Mouse (Mus musculus): ENCODE data around the gene Mlxip. TPM values are rescaled to one million over a fixed set of nuclear protein-coding genes. Genes with fewer than 3 reads are reported as not detected.

Mlxip gene
- polyA plus RNA-seq, 1 experiment from 2014 or later = 17.8 TPM

- Histone ChIP-seq H3K4me1 (replicated peaks; ENCODE audit: control insufficient read depth, insufficient read depth, low read length) (0 out of 2 replicates have a peak, but pooled peaks cover 3% of the 10 kb centered on the region), H3K9me3 (ENCODE audit: control insufficient read depth) (no peaks in the 10 kb centered on the region), H3K36me3 (ENCODE audit: control insufficient read depth, insufficient read depth) (peaks cover 44% of the 10 kb centered on the region), H3K27me3 (replicated peaks; ENCODE audit: control insufficient read depth, insufficient read depth, low read length) (no peaks in the 10 kb centered on the region), H3K9ac (ENCODE audit: low read depth, low read length) (no peak overlapping the region), H3K27ac (ENCODE audit: low read depth, low read length) (no peak overlapping the region), H3K4me2 (replicated peaks; ENCODE audit: low read depth) (no peak overlapping the region), H3K4me3 (ENCODE audit: low read depth, low read length) (no peak overlapping the region)
- peak; percentile 29 for TF ChIP-seq CTCF (IDR thresholded peaks at IDR 0.05; ENCODE audit: low read depth)
- no peak for ATAC-seq
- WGBS = 65% methylated on average over 4 of the region's 4 CpGs
Observed at GRCm38 (mm10) chr5:123440664-123441063, 46.1 kb downstream of the Mlxip start.

GRCm38 (mm10) chr5:123442283-123442682 is 47.7 kb downstream of the Mlxip start:
- Histone ChIP-seq H3K9me3 (ENCODE audit: control insufficient read depth) (no peaks in the 10 kb centered on the region), H3K4me3 (ENCODE audit: low read depth, low read length) (no peak overlapping the region), H3K9ac (ENCODE audit: low read depth, low read length) (no peak overlapping the region), H3K4me1 (replicated peaks; ENCODE audit: control insufficient read depth, insufficient read depth, low read length) (no peaks in the 10 kb centered on the region), H3K27me3 (replicated peaks; ENCODE audit: control insufficient read depth, insufficient read depth, low read length) (no peaks in the 10 kb centered on the region), H3K27ac (ENCODE audit: low read depth, low read length) (no peak overlapping the region), H3K36me3 (ENCODE audit: control insufficient read depth, insufficient read depth) (peaks cover 54% of the 10 kb centered on the region), H3K4me2 (replicated peaks; ENCODE audit: low read depth) (no peak overlapping the region)
- TF ChIP-seq CTCF (IDR thresholded peaks at IDR 0.05; ENCODE audit: low read depth) = no peak
- no peak for ATAC-seq
- WGBS = 91% methylated on average over 3 of the region's 3 CpGs

GRCm38 (mm10) chr5:123444069-123444468 is 49.5 kb downstream of the Mlxip start:
- no peaks in the 10 kb centered on the region for H3K4me1 ChIP-seq (replicated peaks; ENCODE audit: control insufficient read depth, insufficient read depth, low read length)
- H3K27me3 ChIP-seq (replicated peaks; ENCODE audit: control insufficient read depth, insufficient read depth, low read length) = no peaks in the 10 kb centered on the region
- H3K9ac ChIP-seq (ENCODE audit: low read depth, low read length) = no peak overlapping the region
- H3K4me2 ChIP-seq (replicated peaks; ENCODE audit: low read depth) = no peak overlapping the region
- H3K36me3 ChIP-seq (ENCODE audit: control insufficient read depth, insufficient read depth) = peaks cover 69% of the 10 kb centered on the region
- no peak overlapping the region for H3K27ac ChIP-seq (ENCODE audit: low read depth, low read length)
- 50% methylated on average over 4 of the region's 4 CpGs for WGBS
- no peak for ATAC-seq
- peak; percentile 90 for TF ChIP-seq CTCF (IDR thresholded peaks at IDR 0.05; ENCODE audit: low read depth)
- no peak overlapping the region for H3K4me3 ChIP-seq (ENCODE audit: low read depth, low read length)
- H3K9me3 ChIP-seq (ENCODE audit: control insufficient read depth) = no peaks in the 10 kb centered on the region

GRCm38 (mm10) chr5:123444849-123445334 is 50.3 kb downstream of the Mlxip start:
- H3K36me3 ChIP-seq (ENCODE audit: control insufficient read depth, insufficient read depth) = peaks cover 78% of the 10 kb centered on the region
- H3K9me3 ChIP-seq (ENCODE audit: control insufficient read depth) = no peaks in the 10 kb centered on the region
- H3K4me1 ChIP-seq (replicated peaks; ENCODE audit: control insufficient read depth, insufficient read depth, low read length) = no peaks in the 10 kb centered on the region
- H3K4me3 ChIP-seq (ENCODE audit: low read depth, low read length) = no peak overlapping the region
- H3K4me2 ChIP-seq (replicated peaks; ENCODE audit: low read depth) = no peak overlapping the region
- ATAC-seq = no peak
- 86% methylated on average over 5 of the region's 5 CpGs for WGBS
- H3K27me3 ChIP-seq (replicated peaks; ENCODE audit: control insufficient read depth, insufficient read depth, low read length) = no peaks in the 10 kb centered on the region
- no peak overlapping the region for H3K9ac ChIP-seq (ENCODE audit: low read depth, low read length)
- H3K27ac ChIP-seq (ENCODE audit: low read depth, low read length) = no peak overlapping the region
- TF ChIP-seq CTCF (IDR thresholded peaks at IDR 0.05; ENCODE audit: low read depth) = no peak

- Histone ChIP-seq H3K9ac (ENCODE audit: low read depth, low read length) (no peak overlapping the region), H3K27ac (ENCODE audit: low read depth, low read length) (no peak overlapping the region), H3K4me3 (ENCODE audit: low read depth, low read length) (no peak overlapping the region), H3K4me1 (replicated peaks; ENCODE audit: control insufficient read depth, insufficient read depth, low read length) (no peaks in the 10 kb centered on the region), H3K9me3 (ENCODE audit: control insufficient read depth) (no peaks in the 10 kb centered on the region), H3K4me2 (replicated peaks; ENCODE audit: low read depth) (no peak overlapping the region), H3K36me3 (ENCODE audit: control insufficient read depth, insufficient read depth) (peaks cover 95% of the 10 kb centered on the region), H3K27me3 (replicated peaks; ENCODE audit: control insufficient read depth, insufficient read depth, low read length) (no peaks in the 10 kb centered on the region)
- WGBS = 87% methylated on average over 7 of the region's 7 CpGs
- no peak for ATAC-seq
- no peak for TF ChIP-seq CTCF (IDR thresholded peaks at IDR 0.05; ENCODE audit: low read depth)
Observed at GRCm38 (mm10) chr5:123451886-123452285, 57.3 kb downstream of the Mlxip start.

- no peak for TF ChIP-seq CTCF (IDR thresholded peaks at IDR 0.05; ENCODE audit: low read depth)
- Histone ChIP-seq H3K27ac (ENCODE audit: low read depth, low read length) (no peak overlapping the region), H3K9ac (ENCODE audit: low read depth, low read length) (no peak overlapping the region), H3K27me3 (replicated peaks; ENCODE audit: control insufficient read depth, insufficient read depth, low read length) (no peaks in the 10 kb centered on the region), H3K9me3 (ENCODE audit: control insufficient read depth) (no peaks in the 10 kb centered on the region), H3K4me3 (ENCODE audit: low read depth, low read length) (no peak overlapping the region), H3K4me1 (replicated peaks; ENCODE audit: control insufficient read depth, insufficient read depth, low read length) (no peaks in the 10 kb centered on the region), H3K36me3 (ENCODE audit: control insufficient read depth, insufficient read depth) (0 out of 2 replicates have a peak, but pooled peaks cover 8% of the 10 kb centered on the region), H3K4me2 (replicated peaks; ENCODE audit: low read depth) (no peak overlapping the region)
- 46% methylated on average over 5 of the region's 5 CpGs for WGBS
- no peak for ATAC-seq
Observed at GRCm38 (mm10) chr5:123461420-123461819, 66.8 kb downstream of the Mlxip start.

- no peaks in the 10 kb centered on the region for H3K36me3 ChIP-seq (ENCODE audit: control insufficient read depth, insufficient read depth)
- H3K9ac ChIP-seq (ENCODE audit: low read depth, low read length) = no peak overlapping the region
- no peak for ATAC-seq
- no peaks in the 10 kb centered on the region for H3K4me1 ChIP-seq (replicated peaks; ENCODE audit: control insufficient read depth, insufficient read depth, low read length)
- H3K27ac ChIP-seq (ENCODE audit: low read depth, low read length) = no peak overlapping the region
- H3K4me3 ChIP-seq (ENCODE audit: low read depth, low read length) = no peak overlapping the region
- no peaks in the 10 kb centered on the region for H3K9me3 ChIP-seq (ENCODE audit: control insufficient read depth)
- H3K4me2 ChIP-seq (replicated peaks; ENCODE audit: low read depth) = no peak overlapping the region
- TF ChIP-seq CTCF (IDR thresholded peaks at IDR 0.05; ENCODE audit: low read depth) = no peak
- no peaks in the 10 kb centered on the region for H3K27me3 ChIP-seq (replicated peaks; ENCODE audit: control insufficient read depth, insufficient read depth, low read length)
- WGBS = 94% methylated on average over 1 of the region's 1 CpGs
Observed at GRCm38 (mm10) chr5:123464638-123465037, 70.0 kb downstream of the Mlxip start.

Measured in intestine, postnatal 0 days (tissue).